Mouse (Mus musculus): ENCODE measurements around the gene Rarres1.

GRCm38 (mm10) chr3:67496310-67496709 lies 19.0 kb downstream of the Rarres1 start:
- TF ChIP-seq TAL1 (IDR thresholded peaks at IDR 0.05; ENCODE audit: low read length): no peak
- TF ChIP-seq GATA1 (IDR thresholded peaks at IDR 0.05; ENCODE audit: low read length): no peak
